Mouse (Mus musculus): ENCODE results near the gene Tcf25. TPM values are rescaled to one million over a fixed set of nuclear protein-coding genes. Genes with fewer than 3 reads are reported as not detected.
A peak's percentile ranks its signal among the peaks of the same experiment; 100 is the strongest.

The Tcf25 gene
- polyA plus RNA-seq, 1 experiment from 2014 or later: 212 TPM

- no peaks in the 10 kb centered on the region for H3K27me3 ChIP-seq
- 94% methylated on average over 9 of the region's 9 CpGs for WGBS
- no peak for ATAC-seq (ENCODE audit: low FRiP score)
- no peak overlapping the region for H3K4me3 ChIP-seq
- H3K9ac ChIP-seq: no peak overlapping the region; the same call in 1 of the 2 replicates
- no peak overlapping the region for H3K4me2 ChIP-seq (replicated peaks)
- peaks cover 10% of the 10 kb centered on the region for H3K4me1 ChIP-seq
- no peak overlapping the region for H3K27ac ChIP-seq
- no peaks in the 10 kb centered on the region for H3K9me3 ChIP-seq (replicated peaks)
- peaks cover 71% of the 10 kb centered on the region for H3K36me3 ChIP-seq
These were observed 28.4 kb downstream of the Tcf25 start for GRCm38 (mm10) chr8:123401936-123402335.

GRCm38 (mm10) chr8:123402730-123403326 lies 29.3 kb downstream of the Tcf25 start:
- Histone ChIP-seq H3K4me1 (peaks cover 10% of the 10 kb centered on the region), H3K4me2 (replicated peaks) (no peak overlapping the region), H3K4me3 (no peak overlapping the region), H3K9ac (no peak overlapping the region), H3K9me3 (replicated peaks) (no peaks in the 10 kb centered on the region), H3K36me3 (peaks cover 62% of the 10 kb centered on the region), H3K27ac (no peak overlapping the region), H3K27me3 (no peaks in the 10 kb centered on the region)
- ATAC-seq (ENCODE audit: low FRiP score): no peak
- WGBS: 89% methylated on average over 9 of the region's 9 CpGs

GRCm38 (mm10) chr8:123404521-123404920 lies 31.0 kb downstream of the Tcf25 start:
- WGBS: 44% methylated on average over 8 of the region's 8 CpGs
- H3K4me1 ChIP-seq: peaks cover 22% of the 10 kb centered on the region
- H3K27ac ChIP-seq: peak overlapping the region; percentile 40; the same call in 1 of the 2 replicates
- no peak overlapping the region for H3K9ac ChIP-seq
- ATAC-seq (ENCODE audit: low FRiP score): no peak
- H3K27me3 ChIP-seq: 0 out of 2 replicates have a peak, but pooled peaks cover 4% of the 10 kb centered on the region
- H3K4me2 ChIP-seq (replicated peaks): no peak overlapping the region
- no peak overlapping the region for H3K4me3 ChIP-seq
- peaks cover 45% of the 10 kb centered on the region for H3K36me3 ChIP-seq
- no peaks in the 10 kb centered on the region for H3K9me3 ChIP-seq (replicated peaks)

GRCm38 (mm10) chr8:123406786-123407185 lies 33.2 kb downstream of the Tcf25 start, which contains the start of gene Mc1r:
TSS of gene Mc1r (plus strand) at chr8:123407107.
- Histone ChIP-seq H3K27me3 (peaks cover 14% of the 10 kb centered on the region), H3K27ac (no peak within 1 kb of the TSS), H3K4me3 (no peak within 1 kb of the TSS), H3K9ac (no peak within 1 kb of the TSS), H3K36me3 (peaks cover 23% of the 10 kb centered on the region), H3K4me2 (replicated peaks) (0 out of 2 replicates have a peak within 1 kb of the TSS, but pooled peaks have one; percentile 6), H3K4me1 (peaks cover 34% of the 10 kb centered on the region), H3K9me3 (replicated peaks) (no peaks in the 10 kb centered on the region)
- WGBS: 10% methylated on average over 4 of the region's 4 CpGs
- ATAC-seq (ENCODE audit: low FRiP score): no peak

GRCm38 (mm10) chr8:123407612-123408011 lies 34.1 kb downstream of the Tcf25 start:
- Histone ChIP-seq H3K9me3 (replicated peaks) (no peaks in the 10 kb centered on the region), H3K9ac (no peak overlapping the region), H3K4me3 (no peak overlapping the region), H3K36me3 (peaks cover 14% of the 10 kb centered on the region), H3K4me1 (peaks cover 34% of the 10 kb centered on the region), H3K27ac (no peak overlapping the region), H3K4me2 (replicated peaks) (no peak overlapping the region), H3K27me3 (peaks cover 17% of the 10 kb centered on the region)
- WGBS: 93% methylated on average over 13 of the region's 13 CpGs
- no peak for ATAC-seq (ENCODE audit: low FRiP score)

GRCm38 (mm10) chr8:123408586-123409544 lies 35.3 kb downstream of the Tcf25 start:
- peak overlapping the region; percentile 87 for H3K4me2 ChIP-seq (replicated peaks)

GRCm38 (mm10) chr8:123410049-123410587 lies 36.6 kb downstream of the Tcf25 start:
- Histone ChIP-seq H3K4me2 (replicated peaks) (peak overlapping the region; percentile 87), H3K27me3 (peaks cover 21% of the 10 kb centered on the region), H3K4me3 (peak overlapping the region; percentile 61), H3K36me3 (no peaks in the 10 kb centered on the region), H3K9me3 (replicated peaks) (no peaks in the 10 kb centered on the region), H3K27ac (peak overlapping the region; percentile 98), H3K9ac (peak overlapping the region; percentile 88), H3K4me1 (peaks cover 31% of the 10 kb centered on the region)
- no peak for ATAC-seq (ENCODE audit: low FRiP score)
- 33% methylated on average over 8 of the region's 8 CpGs for WGBS

More at GRCm38 (mm10) chr8:123408586-123409544, 35.3 kb downstream of the Tcf25 start:
- no peak for ATAC-seq (ENCODE audit: low FRiP score)
- 83% methylated on average over 9 of the region's 9 CpGs for WGBS
- H3K9me3 ChIP-seq (replicated peaks): no peaks in the 10 kb centered on the region
- H3K4me1 ChIP-seq: peaks cover 38% of the 10 kb centered on the region
- H3K9ac ChIP-seq: peak overlapping the region; percentile 88; the same call in 1 of the 2 replicates
- H3K36me3 ChIP-seq: peaks cover 5% of the 10 kb centered on the region; the same call in 1 of the 2 replicates
- H3K4me3 ChIP-seq: peak overlapping the region; percentile 61
- peaks cover 21% of the 10 kb centered on the region for H3K27me3 ChIP-seq
- H3K27ac ChIP-seq: peak overlapping the region; percentile 98

GRCm38 (mm10) chr8:123410788-123411187 lies 37.2 kb downstream of the Tcf25 start:
- H3K27me3 ChIP-seq: peaks cover 21% of the 10 kb centered on the region
- ATAC-seq (ENCODE audit: low FRiP score): peak; percentile 4; the same call in 1 of the 2 replicates
- WGBS: 8% methylated on average over 11 of the region's 11 CpGs

GRCm38 (mm10) chr8:123411246-123411645 lies 37.7 kb downstream of the Tcf25 start, which contains the start of gene Tubb3:
TSS of gene Tubb3 (plus strand) at chr8:123411424.
- ATAC-seq (ENCODE audit: low FRiP score): peak; percentile 88
- H3K36me3 ChIP-seq: no peaks in the 10 kb centered on the region
- peak within 1 kb of the TSS; percentile 61 for H3K4me3 ChIP-seq
- H3K9me3 ChIP-seq (replicated peaks): no peaks in the 10 kb centered on the region
- H3K4me2 ChIP-seq (replicated peaks): peak within 1 kb of the TSS; percentile 87
- peaks cover 21% of the 10 kb centered on the region for H3K27me3 ChIP-seq
- peaks cover 31% of the 10 kb centered on the region for H3K4me1 ChIP-seq
- WGBS: under 1% methylated on average over 29 of the region's 29 CpGs
- peak within 1 kb of the TSS; percentile 98 for H3K27ac ChIP-seq
- peak within 1 kb of the TSS; percentile 88 for H3K9ac ChIP-seq

More at GRCm38 (mm10) chr8:123410788-123411187, 37.2 kb downstream of the Tcf25 start:
- H3K4me3 ChIP-seq: peak overlapping the region; percentile 61
- H3K27ac ChIP-seq: peak overlapping the region; percentile 98
- H3K9ac ChIP-seq: peak overlapping the region; percentile 88
- no peaks in the 10 kb centered on the region for H3K36me3 ChIP-seq
- H3K4me2 ChIP-seq (replicated peaks): peak overlapping the region; percentile 87
- no peaks in the 10 kb centered on the region for H3K9me3 ChIP-seq (replicated peaks)
- peaks cover 31% of the 10 kb centered on the region for H3K4me1 ChIP-seq

- H3K36me3 ChIP-seq: 0 out of 2 replicates have a peak, but pooled peaks cover 3% of the 10 kb centered on the region
- H3K9ac ChIP-seq: peak overlapping the region; percentile 88
- peaks cover 21% of the 10 kb centered on the region for H3K27me3 ChIP-seq
- peak overlapping the region; percentile 61 for H3K4me3 ChIP-seq
- peak; percentile 13 for ATAC-seq (ENCODE audit: low FRiP score)
- H3K4me1 ChIP-seq: peaks cover 32% of the 10 kb centered on the region
- 4% methylated on average over 16 of the region's 16 CpGs for WGBS
- peak overlapping the region; percentile 98 for H3K27ac ChIP-seq
- no peaks in the 10 kb centered on the region for H3K9me3 ChIP-seq (replicated peaks)
- peak overlapping the region; percentile 87 for H3K4me2 ChIP-seq (replicated peaks)
These were observed 38.3 kb downstream of the Tcf25 start for GRCm38 (mm10) chr8:123411781-123412327.

- ATAC-seq (ENCODE audit: low FRiP score): peak; percentile 55
- peak overlapping the region; percentile 88 for H3K9ac ChIP-seq
- peak overlapping the region; percentile 87 for H3K4me2 ChIP-seq (replicated peaks)
- H3K36me3 ChIP-seq: peaks cover 6% of the 10 kb centered on the region; the same call in 1 of the 2 replicates
- peak overlapping the region; percentile 98 for H3K27ac ChIP-seq
- H3K9me3 ChIP-seq (replicated peaks): no peaks in the 10 kb centered on the region
- peaks cover 21% of the 10 kb centered on the region for H3K27me3 ChIP-seq
- peaks cover 40% of the 10 kb centered on the region for H3K4me1 ChIP-seq
- WGBS: under 1% methylated on average over 12 of the region's 12 CpGs
- peak overlapping the region; percentile 61 for H3K4me3 ChIP-seq
These were observed 39.1 kb downstream of the Tcf25 start for GRCm38 (mm10) chr8:123412560-123413170.
